Mouse (Mus musculus) liver, adult 2 months (tissue): ENCODE data around the gene Mier2. TPM values are rescaled to one million over a fixed set of nuclear protein-coding genes. Genes with fewer than 3 reads are reported as not detected.

Experiments
- DNase-seq: peaks from one replicate; pipeline ENCODE4 v3.0.0-alpha.2; 2011; ENCODE audit warnings: low read depth, low spot score; ENCODE audit errors: extremely low read depth
- H3K27ac ChIP-seq: fragments of 200-500 bp; replicated peaks from 2 replicates; pipeline ENCODE4 v1.5.1; 2012; ENCODE audit warnings: low read depth, mild to moderate bottlenecking, control low read depth, inconsistent platforms, low read length; ENCODE audit not compliant: insufficient read depth
- H3K27me3 ChIP-seq: fragments of 200-500 bp; 2 replicates; pipeline ENCODE4 v1.6.1; 2012; ENCODE audit warnings: mild to moderate bottlenecking, moderate library complexity, low read length, inconsistent platforms; ENCODE audit not compliant: control insufficient read depth, insufficient read depth
- H3K36me3 ChIP-seq: fragments of 200-500 bp; 2 replicates; pipeline ENCODE4 v1.6.1; 2012; ENCODE audit warnings: low read length, inconsistent platforms; ENCODE audit not compliant: control insufficient read depth, insufficient read depth
- H3K4me1 ChIP-seq: fragments of 200-500 bp; 2 replicates; pipeline ENCODE4 v1.6.1; 2011; ENCODE audit warnings: low read length; ENCODE audit not compliant: control insufficient read depth, insufficient read depth
- H3K4me3 ChIP-seq: fragments of 200-500 bp; 2 replicates; pipeline ENCODE4 v1.5.1; 2011; ENCODE audit warnings: low read depth, mild to moderate bottlenecking, control low read depth, low read length, moderate library complexity; ENCODE audit not compliant: insufficient read depth
- H3K79me2 ChIP-seq: fragments of 200-500 bp; 2 replicates; pipeline ENCODE4 v1.6.1; 2012; ENCODE audit warnings: inconsistent platforms, mild to moderate bottlenecking, low read length, moderate library complexity; ENCODE audit not compliant: control insufficient read depth, insufficient read depth
- H3K9ac ChIP-seq: fragments of 200-500 bp; 2 replicates; pipeline ENCODE4 v1.6.1; 2012; ENCODE audit warnings: low read depth, mild to moderate bottlenecking, control low read depth, inconsistent platforms, low read length
- CTCF ChIP-seq: fragments of 200-500 bp; IDR thresholded peaks from 2 replicates; pipeline ENCODE4 v1.5.1; 2011; ENCODE audit warnings: low read depth, low read length, control low read depth
- POLR2A ChIP-seq: fragments of 200-500 bp; IDR thresholded peaks from 2 replicates; pipeline ENCODE4 v1.6.1; 2011; ENCODE audit warnings: low read length, control low read depth; ENCODE audit not compliant: insufficient read depth; ENCODE audit errors: extremely low read depth
- WGBS: fragments of 180-500 bp; shearing (Covaris S2); methylation state at CpG from one replicate; pipeline ENCODE4 v1.1.7; 2018; 5-methylcytosine and 5-hydroxymethylcytosine counted together
- polyA plus RNA-seq: library from polyadenylated mRNA; depleted of rRNA; stranded (reverse); fragments of >200 nt; gene quantifications from 2 replicates; pipeline ENCODE4 v1.2.3, GENCODE M21; 2012
- total RNA-seq: library from RNA; depleted of rRNA; stranded (reverse); fragments of >200 nt; gene quantifications from 2 replicates; pipeline ENCODE4 v1.2.3, GENCODE M21; 2014

Gene Mier2
- total and polyA plus RNA-seq, 2 experiments = 5.9 to 35.3 TPM

- Histone ChIP-seq H3K36me3 (no peaks in the 10 kb centered on the region), H3K9ac (no peak overlapping the region), H3K79me2 (no peaks in the 10 kb centered on the region), H3K4me1 (no peaks in the 10 kb centered on the region), H3K4me3 (no peak overlapping the region), H3K27ac (no peak overlapping the region), H3K27me3 (no peaks in the 10 kb centered on the region)
- TF ChIP-seq CTCF = no peak
- no peak for TF ChIP-seq POLR2A
- no peak for DNase-seq
- WGBS = 72% methylated on average over 8 of the region's 8 CpGs
Observed at GRCm38 (mm10) chr10:79574350-79574749, 19.4 kb upstream of the Mier2 start.

DNA sequence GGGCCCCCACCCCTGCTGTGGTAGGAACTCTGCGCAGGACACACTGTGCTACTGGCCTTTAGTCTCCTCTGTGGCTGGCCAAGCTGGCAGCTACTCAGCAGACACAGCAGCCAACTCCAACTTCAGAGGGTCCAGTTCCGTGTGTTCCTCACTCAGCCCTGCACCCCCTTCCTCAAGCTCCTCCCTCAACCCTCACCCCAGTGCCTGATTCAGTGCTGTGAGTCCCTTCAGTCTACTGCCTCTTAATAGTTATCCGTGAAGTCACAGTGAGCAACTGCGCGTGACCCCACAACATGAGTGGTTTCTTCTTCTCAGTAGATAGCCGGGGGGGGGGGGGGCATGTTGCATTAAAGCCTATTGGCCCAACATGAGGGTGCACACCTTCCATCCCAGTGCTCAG is 18.6 kb upstream of the Mier2 start:
- TF ChIP-seq POLR2A (no peak), CTCF (no peak)
- Histone ChIP-seq H3K27ac (no peak overlapping the region), H3K4me3 (no peak overlapping the region), H3K9ac (no peak overlapping the region), H3K79me2 (no peaks in the 10 kb centered on the region), H3K4me1 (no peaks in the 10 kb centered on the region), H3K27me3 (no peaks in the 10 kb centered on the region), H3K36me3 (no peaks in the 10 kb centered on the region)
- WGBS = 81% methylated on average over 6 of the region's 6 CpGs
- DNase-seq = no peak

- Histone ChIP-seq H3K27me3 (no peaks in the 10 kb centered on the region), H3K36me3 (no peaks in the 10 kb centered on the region), H3K9ac (no peak overlapping the region), H3K79me2 (no peaks in the 10 kb centered on the region), H3K4me1 (no peaks in the 10 kb centered on the region), H3K4me3 (no peak overlapping the region), H3K27ac (no peak overlapping the region)
- no peak for DNase-seq
- TF ChIP-seq POLR2A (no peak), CTCF (no peak)
- 96% methylated on average over 2 of the region's 2 CpGs for WGBS
Observed at GRCm38 (mm10) chr10:79571314-79571713, 16.3 kb upstream of the Mier2 start.

DNA sequence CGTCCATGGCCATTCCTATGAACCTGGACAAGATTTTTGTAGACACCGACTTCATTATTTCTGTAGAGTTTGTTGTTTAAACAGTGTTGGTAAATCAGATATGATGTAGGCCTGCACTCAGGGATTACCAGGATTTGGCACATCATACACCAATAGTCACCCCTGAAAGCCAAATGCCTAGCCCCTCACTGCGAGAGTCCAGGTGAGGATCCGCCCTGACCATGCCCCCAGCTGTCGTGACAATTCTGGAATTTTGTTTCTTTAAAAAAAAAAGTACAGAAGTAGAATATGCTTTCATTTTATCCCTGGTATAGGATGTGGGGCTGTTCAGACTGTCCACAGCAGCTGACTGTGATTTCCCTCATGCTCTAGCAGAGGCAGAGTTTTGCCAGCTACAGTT is 14.9 kb upstream of the Mier2 start:
- Histone ChIP-seq H3K79me2 (no peaks in the 10 kb centered on the region), H3K27me3 (no peaks in the 10 kb centered on the region), H3K4me3 (no peak overlapping the region), H3K36me3 (no peaks in the 10 kb centered on the region), H3K4me1 (no peaks in the 10 kb centered on the region), H3K27ac (no peak overlapping the region), H3K9ac (no peak overlapping the region)
- no peak for DNase-seq
- WGBS = 89% methylated on average over 5 of the region's 5 CpGs
- no peak for TF ChIP-seq POLR2A
- no peak for TF ChIP-seq CTCF

- no peak overlapping the region for H3K4me3 ChIP-seq
- H3K27me3 ChIP-seq = no peaks in the 10 kb centered on the region
- H3K4me1 ChIP-seq = no peaks in the 10 kb centered on the region
- H3K79me2 ChIP-seq = 0 out of 2 replicates have a peak, but pooled peaks cover 1% of the 10 kb centered on the region
- no peak overlapping the region for H3K9ac ChIP-seq
- no peak overlapping the region for H3K27ac ChIP-seq
- TF ChIP-seq POLR2A (no peak), CTCF (no peak)
- WGBS = 89% methylated on average over 2 of the region's 2 CpGs
- DNase-seq = no peak
- H3K36me3 ChIP-seq = no peaks in the 10 kb centered on the region
Observed at GRCm38 (mm10) chr10:79559716-79560115, 4.7 kb upstream of the Mier2 start.

- H3K27ac ChIP-seq = no peak overlapping the region
- TF ChIP-seq POLR2A (no peak), CTCF (no peak)
- no peak for DNase-seq
Observed at GRCm38 (mm10) chr10:79557496-79557895, 2.5 kb upstream of the Mier2 start.

More at GRCm38 (mm10) chr10:79557496-79557895, 2.5 kb upstream of the Mier2 start:
- H3K9ac ChIP-seq = no peak overlapping the region
- no peaks in the 10 kb centered on the region for H3K27me3 ChIP-seq
- peaks cover 9% of the 10 kb centered on the region; the same call in 1 of the 2 replicates for H3K79me2 ChIP-seq
- 97% methylated on average over 5 of the region's 5 CpGs for WGBS
- no peak overlapping the region for H3K4me3 ChIP-seq
- H3K36me3 ChIP-seq = no peaks in the 10 kb centered on the region
- H3K4me1 ChIP-seq = peaks cover 5% of the 10 kb centered on the region; the same call in 1 of the 2 replicates
